Mouse (Mus musculus) ES-Bruce4 (cell line): Measurements from ENCODE around the gene Cnn3. TPM values are rescaled to one million over a fixed set of nuclear protein-coding genes. Genes with fewer than 3 reads are reported as not detected.

ENCODE experiments used
- H3K27ac ChIP-seq: 2 replicates; pipeline ENCODE4 v1.5.1; 2012; ENCODE audit warnings: low read length, inconsistent platforms; ENCODE audit not compliant: insufficient read depth
- H3K27me3 ChIP-seq: 2 replicates; pipeline ENCODE4 v1.6.1; 2012; ENCODE audit warnings: mild to moderate bottlenecking, low read length, inconsistent platforms; ENCODE audit not compliant: control insufficient read depth, poor library complexity, insufficient read depth, severe bottlenecking
- H3K36me3 ChIP-seq: 2 replicates; pipeline ENCODE4 v1.6.1; 2012; ENCODE audit warnings: inconsistent platforms, mild to moderate bottlenecking, low read length, moderate library complexity; ENCODE audit not compliant: control insufficient read depth, poor library complexity, insufficient read depth, severe bottlenecking
- H3K4me1 ChIP-seq: one replicate; pipeline ENCODE4 v1.8.1; 2011; ENCODE audit warnings: low read length; ENCODE audit not compliant: control insufficient read depth, insufficient read depth
- H3K4me3 ChIP-seq: 2 replicates; pipeline ENCODE4 v1.5.1; 2011; ENCODE audit warnings: low read depth, mild to moderate bottlenecking, low read length
- H3K9ac ChIP-seq: 2 replicates; pipeline ENCODE4 v1.6.1; 2012; ENCODE audit warnings: low read depth, mild to moderate bottlenecking, inconsistent platforms; ENCODE audit not compliant: poor library complexity, severe bottlenecking
- H3K9me3 ChIP-seq: replicated peaks from 2 replicates; pipeline ENCODE4 v1.6.1; 2012; ENCODE audit warnings: mild to moderate bottlenecking, low read length, inconsistent platforms; ENCODE audit not compliant: control insufficient read depth, poor library complexity, insufficient read depth, severe bottlenecking
- CTCF ChIP-seq: IDR thresholded peaks from one replicate; pipeline ENCODE4 v1.8.1; 2011; ENCODE audit warnings: low read depth, low read length
- EP300 ChIP-seq: IDR thresholded peaks from 2 replicates; pipeline ENCODE4 v1.6.1; 2011; ENCODE audit warnings: low read depth, low read length; ENCODE audit not compliant: insufficient read depth
- POLR2A ChIP-seq: IDR thresholded peaks from one replicate; pipeline ENCODE4 v1.8.1; 2011; ENCODE audit warnings: low read length; ENCODE audit not compliant: insufficient read depth
- polyA plus RNA-seq: library from polyadenylated mRNA; stranded (reverse); fragments of >200 nt; gene quantifications from 2 replicates; pipeline ENCODE4 v1.2.4, GENCODE M21; 2011; ENCODE audit warnings: low read depth; ENCODE audit not compliant: missing spikeins, insufficient read depth, insufficient read length

The Cnn3 gene
- polyA plus RNA-seq, 1 experiment = 623 TPM

- Histone ChIP-seq H3K27me3 (no peaks in the 10 kb centered on the region), H3K4me1 (peaks cover 3% of the 10 kb centered on the region), H3K36me3 (no peaks in the 10 kb centered on the region), H3K9ac (no peak overlapping the region), H3K4me3 (no peak overlapping the region), H3K9me3 (no peaks in the 10 kb centered on the region), H3K27ac (no peak overlapping the region)
- no peak for TF ChIP-seq POLR2A
- TF ChIP-seq EP300 = no peak
- TF ChIP-seq CTCF = no peak
These were observed 57.2 kb downstream of the Cnn3 start for GRCm38 (mm10) chr3:121483266-121484161.

- no peak overlapping the region for H3K4me3 ChIP-seq
- no peak for TF ChIP-seq EP300
- TF ChIP-seq POLR2A = no peak
- TF ChIP-seq CTCF = no peak
- H3K9me3 ChIP-seq = no peaks in the 10 kb centered on the region
- no peaks in the 10 kb centered on the region for H3K27me3 ChIP-seq
- H3K4me1 ChIP-seq = peaks cover 3% of the 10 kb centered on the region
- no peak overlapping the region for H3K9ac ChIP-seq
- no peak overlapping the region for H3K27ac ChIP-seq
- H3K36me3 ChIP-seq = no peaks in the 10 kb centered on the region
These were observed 58.9 kb downstream of the Cnn3 start for GRCm38 (mm10) chr3:121485201-121485600.

GRCm38 (mm10) chr3:121489462-121490118, 63.3 kb downstream of the Cnn3 start:
- H3K27me3 ChIP-seq = no peaks in the 10 kb centered on the region
- TF ChIP-seq CTCF (no peak), EP300 (no peak), POLR2A (no peak)
- no peaks in the 10 kb centered on the region for H3K9me3 ChIP-seq
- no peak overlapping the region for H3K9ac ChIP-seq
- no peak overlapping the region for H3K27ac ChIP-seq
- H3K4me3 ChIP-seq = no peak overlapping the region
- no peaks in the 10 kb centered on the region for H3K4me1 ChIP-seq
- H3K36me3 ChIP-seq = no peaks in the 10 kb centered on the region

- H3K4me1 ChIP-seq = no peaks in the 10 kb centered on the region
- H3K36me3 ChIP-seq = no peaks in the 10 kb centered on the region
- TF ChIP-seq CTCF = no peak
- no peak for TF ChIP-seq POLR2A
- no peak for TF ChIP-seq EP300
- no peak overlapping the region for H3K4me3 ChIP-seq
- no peaks in the 10 kb centered on the region for H3K27me3 ChIP-seq
- H3K9me3 ChIP-seq = no peaks in the 10 kb centered on the region
- H3K27ac ChIP-seq = no peak overlapping the region
- H3K9ac ChIP-seq = no peak overlapping the region
These were observed 64.6 kb downstream of the Cnn3 start for GRCm38 (mm10) chr3:121490941-121491340.

DNA sequence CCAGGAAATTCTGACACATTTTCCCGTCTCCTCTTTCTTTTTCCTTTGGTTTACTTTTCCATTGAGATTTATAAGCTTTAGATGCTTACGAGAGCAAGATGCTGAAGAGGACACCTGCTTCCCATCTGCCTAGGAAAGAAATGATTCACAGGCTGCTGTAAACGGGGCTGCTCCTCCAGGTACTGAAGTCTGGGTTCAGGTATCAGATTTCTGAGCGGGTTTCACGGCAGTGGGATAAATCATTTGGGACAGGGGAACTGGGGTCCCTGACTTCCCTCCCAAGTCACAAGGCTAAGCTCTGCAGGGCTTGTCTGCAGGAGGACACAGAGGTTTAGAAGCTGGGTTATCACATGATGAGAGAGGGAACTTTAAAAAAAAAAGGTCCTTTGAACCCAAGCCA, 65.7 kb downstream of the Cnn3 start:
- TF ChIP-seq EP300 (no peak), POLR2A (no peak), CTCF (no peak)
- no peak overlapping the region for H3K9ac ChIP-seq
- no peak overlapping the region for H3K4me3 ChIP-seq

DNA sequence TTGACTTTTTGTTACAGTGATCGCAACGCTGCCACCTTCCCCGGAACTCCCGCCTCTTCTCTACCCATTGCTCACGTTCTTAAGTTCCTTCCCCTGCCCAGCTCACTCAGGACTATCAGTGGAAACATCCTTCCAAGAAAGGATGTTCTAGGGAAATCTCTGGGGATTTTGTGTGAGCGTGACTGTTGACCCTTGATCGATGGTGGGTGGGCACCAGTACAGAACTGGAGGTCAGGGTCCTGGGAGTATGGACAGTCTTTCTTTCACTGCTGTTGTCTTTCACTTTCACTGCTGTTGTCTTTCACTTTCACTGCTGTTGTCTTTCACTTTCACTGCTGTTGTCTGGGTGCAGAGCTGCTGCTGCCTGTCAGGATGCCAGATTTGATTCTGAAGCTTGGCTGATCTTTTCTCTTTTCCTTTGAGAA, 67.7 kb downstream of the Cnn3 start:
- Histone ChIP-seq H3K4me1 (no peaks in the 10 kb centered on the region), H3K27me3 (no peaks in the 10 kb centered on the region), H3K9me3 (no peaks in the 10 kb centered on the region), H3K4me3 (no peak overlapping the region), H3K36me3 (no peaks in the 10 kb centered on the region), H3K27ac (no peak overlapping the region), H3K9ac (no peak overlapping the region)
- TF ChIP-seq EP300 (no peak), CTCF (no peak), POLR2A (no peak)

More for the DNA sequence above, 65.7 kb downstream of the Cnn3 start:
- Histone ChIP-seq H3K4me1 (no peaks in the 10 kb centered on the region), H3K9me3 (no peaks in the 10 kb centered on the region), H3K27me3 (no peaks in the 10 kb centered on the region), H3K36me3 (no peaks in the 10 kb centered on the region), H3K27ac (no peak overlapping the region)
